Mouse (Mus musculus) MEL (cell line): ENCODE results near the gene Smoc1. TPM values are rescaled to one million over a fixed set of nuclear protein-coding genes. Genes with fewer than 3 reads are reported as not detected.

ENCODE experiments used
- DNase-seq: peaks from one replicate; pipeline ENCODE4 v3.0.0; 2011; ENCODE audit warnings: low read depth, low spot score
- H3K27ac ChIP-seq: 2 replicates; pipeline ENCODE4 v1.5.1; 2012; ENCODE audit warnings: low read depth, mild to moderate bottlenecking, control low read depth, low read length, moderate library complexity; ENCODE audit not compliant: control insufficient read depth
- H3K27me3 ChIP-seq, 2 experiments: fragments of 150-350 bp in 1 of 2; sonication (generic) in 1 of 2; 2 replicates each; pipeline ENCODE4 v1.6.1; 2012; ENCODE audit warnings: low read length in 2 of 2, mild to moderate bottlenecking in 2 of 2, improper control_type of control experiment in 1 of 2, moderate library complexity in 1 of 2; ENCODE audit not compliant: insufficient read depth in 2 of 2, control insufficient read depth in 1 of 2
- H3K36me3 ChIP-seq, 2 experiments: 2 replicates each; pipeline ENCODE4 v1.6.1; 2012 to 2014; ENCODE audit warnings: low read length in 2 of 2, improper control_type of control experiment in 1 of 2, inconsistent platforms in 1 of 2, mild to moderate bottlenecking in 1 of 2; ENCODE audit not compliant: insufficient read depth in 2 of 2, control insufficient read depth in 1 of 2
- H3K4me1 ChIP-seq, 2 experiments: fragments of 150-350 bp in 1 of 2; sonication (generic) in 1 of 2; 2 replicates each; pipeline ENCODE4 v1.6.1; 2012; ENCODE audit warnings: low read length in 2 of 2, improper control_type of control experiment in 1 of 2, mild to moderate bottlenecking in 1 of 2; ENCODE audit not compliant: insufficient read depth in 2 of 2, control insufficient read depth in 1 of 2
- H3K4me3 ChIP-seq, 2 experiments: fragments of 150-350 bp in 1 of 2; sonication (generic) in 1 of 2; 2 replicates each; pipeline ENCODE4 v1.5.1; 2012; ENCODE audit warnings: low read depth in 2 of 2, low read length in 2 of 2, mild to moderate bottlenecking in 2 of 2, moderate library complexity in 2 of 2, control low read depth in 1 of 2, improper control_type of control experiment in 1 of 2; ENCODE audit not compliant: control insufficient read depth in 1 of 2, insufficient read depth in 1 of 2
- H3K79me2 ChIP-seq: 2 replicates; pipeline ENCODE4 v1.6.1; 2012; ENCODE audit warnings: mild to moderate bottlenecking, low read length, moderate library complexity; ENCODE audit not compliant: control insufficient read depth, poor library complexity, insufficient read depth
- H3K9ac ChIP-seq: 2 replicates; pipeline ENCODE4 v1.6.1; 2012; ENCODE audit warnings: low read depth, mild to moderate bottlenecking, control low read depth, low read length, moderate library complexity; ENCODE audit not compliant: control insufficient read depth, poor library complexity, severe bottlenecking
- H3K9me3 ChIP-seq: fragments of 150-350 bp; sonication (generic); replicated peaks from 2 replicates; pipeline ENCODE4 v1.6.1; 2012; ENCODE audit warnings: mild to moderate bottlenecking, low read length, improper control_type of control experiment, moderate library complexity; ENCODE audit not compliant: insufficient read depth
- BHLHE40 ChIP-seq: IDR thresholded peaks from 2 replicates; pipeline ENCODE4 v1.6.1; 2012; ENCODE audit warnings: low read depth, mild to moderate bottlenecking, inconsistent platforms, low read length, improper control_type of control experiment, borderline replicate concordance
- CHD2 ChIP-seq: IDR thresholded peaks from 2 replicates; pipeline ENCODE4 v1.6.1; 2011; ENCODE audit warnings: low read length, improper control_type of control experiment
- CTCF ChIP-seq, 3 experiments: IDR thresholded peaks in 2 of 3; conservative IDR thresholded peaks in 1 of 3; 2 replicates each; pipeline ENCODE4 v1.5.1; 2011 to 2012; ENCODE audit warnings: low read length in 3 of 3, low read depth in 2 of 3, mild to moderate bottlenecking in 2 of 3, improper control_type of control experiment in 1 of 3, inconsistent platforms in 1 of 3, mixed read lengths in 1 of 3, moderate library complexity in 1 of 3; ENCODE audit not compliant: control insufficient read depth in 1 of 3, insufficient read depth in 1 of 3, poor library complexity in 1 of 3, severe bottlenecking in 1 of 3
- E2F4 ChIP-seq: IDR thresholded peaks from 2 replicates; pipeline ENCODE4 v1.6.1; 2011; ENCODE audit warnings: low read depth, low read length, improper control_type of control experiment, borderline replicate concordance
- GABPA ChIP-seq: IDR thresholded peaks from 2 replicates; pipeline ENCODE4 v1.6.1; 2012; ENCODE audit warnings: low read depth, mild to moderate bottlenecking, inconsistent platforms, low read length, improper control_type of control experiment, moderate library complexity
- MXI1 ChIP-seq: IDR thresholded peaks from 2 replicates; pipeline ENCODE4 v1.6.1; 2011; ENCODE audit warnings: mild to moderate bottlenecking, low read depth, low read length, improper control_type of control experiment
- POLR2AphosphoS2 ChIP-seq: IDR thresholded peaks from 2 replicates; pipeline ENCODE4 v1.6.1; 2011; ENCODE audit warnings: low read length, improper control_type of control experiment
- POLR2AphosphoS5 ChIP-seq: IDR thresholded peaks from 2 replicates; pipeline ENCODE4 v1.6.1; 2012; ENCODE audit warnings: low read depth, borderline replicate concordance, mild to moderate bottlenecking, inconsistent platforms, low read length, moderate library complexity, mixed read lengths
- RAD21 ChIP-seq: IDR thresholded peaks from 2 replicates; pipeline ENCODE4 v1.6.1; 2011; ENCODE audit warnings: mild to moderate bottlenecking, low read depth, low read length, improper control_type of control experiment
- TAL1 ChIP-seq: IDR thresholded peaks from 2 replicates; pipeline ENCODE4 v1.6.1; 2012; ENCODE audit warnings: mild to moderate bottlenecking, inconsistent platforms, low read length, moderate library complexity, mixed read lengths
- TCF12 ChIP-seq: IDR thresholded peaks from 2 replicates; pipeline ENCODE4 v1.6.1; 2014; ENCODE audit warnings: low read depth, mild to moderate bottlenecking, inconsistent platforms, low read length, improper control_type of control experiment, moderate library complexity
- USF1 ChIP-seq: IDR thresholded peaks from 2 replicates; pipeline ENCODE4 v1.6.1; 2014; ENCODE audit warnings: low read depth, mild to moderate bottlenecking, inconsistent platforms, low read length, improper control_type of control experiment, moderate library complexity
- ZC3H11A ChIP-seq: IDR thresholded peaks from 2 replicates; pipeline ENCODE4 v1.6.1; 2012; ENCODE audit warnings: low read depth, mild to moderate bottlenecking, inconsistent platforms, low read length, improper control_type of control experiment
- ZNF384 ChIP-seq: IDR thresholded peaks from 2 replicates; pipeline ENCODE4 v1.6.1; 2012; ENCODE audit warnings: low read depth, mild to moderate bottlenecking, inconsistent platforms, low read length, improper control_type of control experiment
- polyA plus RNA-seq, 2 experiments: library from polyadenylated mRNA; stranded (reverse) in 1 of 2; unstranded in 1 of 2; fragments of >175 nt in 1 of 2; fragments of >200 nt in 1 of 2; gene quantifications; 2 replicates each; pipeline versions ENCODE4 v1.2.1 to v1.2.4; 2012; ENCODE audit warnings: low replicate concordance in 2 of 2, low read depth in 1 of 2; ENCODE audit not compliant: insufficient read length in 2 of 2, insufficient read depth in 1 of 2, missing spikeins in 1 of 2
- total RNA-seq: library from RNA; depleted of rRNA; stranded (reverse); fragments of 300-350 nt; gene quantifications from 2 replicates; pipeline ENCODE4 v1.2.3, GENCODE M21; 2012

Smoc1 gene
- total and polyA plus RNA-seq, 3 experiments, result 18.8 to 23.3 TPM; not detected in 1

DNA sequence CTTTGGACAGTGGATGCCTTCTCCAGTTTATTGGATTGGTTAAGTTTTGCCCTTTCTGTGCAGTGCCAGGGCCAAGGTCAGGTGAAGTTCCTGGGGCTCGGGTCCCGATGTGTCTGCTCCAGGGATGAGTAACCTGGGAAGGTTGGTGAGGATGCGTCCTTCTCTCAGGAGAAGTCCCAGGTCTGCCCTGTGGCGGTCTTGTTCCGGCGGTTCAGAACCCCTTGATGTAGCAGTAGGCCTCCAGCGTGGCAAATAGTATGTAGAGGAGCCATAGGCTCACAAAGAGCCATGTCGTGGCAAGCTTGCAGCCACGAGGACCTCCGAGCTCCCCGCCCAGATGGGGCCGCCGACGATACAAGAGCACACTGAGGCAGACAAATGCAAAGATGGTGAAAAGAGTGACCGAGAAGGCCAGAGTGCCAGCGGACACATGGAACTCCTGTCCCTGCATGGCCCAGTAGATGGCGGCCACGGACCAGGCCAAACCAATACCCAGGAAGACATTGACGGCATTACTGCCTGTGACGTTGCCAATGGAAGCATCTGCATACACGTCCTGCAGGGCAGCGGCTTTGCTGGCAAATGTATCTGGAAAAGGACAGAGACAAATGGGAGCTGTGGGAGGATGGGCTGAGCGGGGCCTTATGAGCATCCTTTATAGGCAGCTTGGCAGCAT is 172.8 kb downstream of the Smoc1 start:
- H3K27ac ChIP-seq, result no peak overlapping the region
- peak; percentile 6 for DNase-seq
- peaks cover 0 to 4% of the 10 kb centered on the region in 2 experiments; a peak in 2 of 4 replicates for H3K4me1 ChIP-seq
- no peak overlapping the region for H3K9ac ChIP-seq
- TF ChIP-seq USF1, result no peak
- TF ChIP-seq RAD21, result peak; percentile 31
- peak in 1 of 3 experiments; percentile 56; a peak in 3 of 6 replicates for TF ChIP-seq CTCF (IDR thresholded peaks at IDR 0.05 in 2 of 3, conservative IDR thresholded peaks at IDR 0.05 in 1 of 3; ENCODE audit: control insufficient read depth in 1 of 3, insufficient read depth in 1 of 3, low read depth in 2 of 3, low read length in 3 of 3, poor library complexity in 1 of 3, severe bottlenecking in 1 of 3)
- TF ChIP-seq, all 39 proteins: peak for 2
- Histone ChIP-seq H3K79me2 (no peaks in the 10 kb centered on the region), H3K9me3 (no peaks in the 10 kb centered on the region), H3K4me3 (no peak overlapping the region), H3K27me3 (no peaks in the 10 kb centered on the region), H3K36me3 (no peaks in the 10 kb centered on the region; a peak in 1 of 4 replicates)

DNA sequence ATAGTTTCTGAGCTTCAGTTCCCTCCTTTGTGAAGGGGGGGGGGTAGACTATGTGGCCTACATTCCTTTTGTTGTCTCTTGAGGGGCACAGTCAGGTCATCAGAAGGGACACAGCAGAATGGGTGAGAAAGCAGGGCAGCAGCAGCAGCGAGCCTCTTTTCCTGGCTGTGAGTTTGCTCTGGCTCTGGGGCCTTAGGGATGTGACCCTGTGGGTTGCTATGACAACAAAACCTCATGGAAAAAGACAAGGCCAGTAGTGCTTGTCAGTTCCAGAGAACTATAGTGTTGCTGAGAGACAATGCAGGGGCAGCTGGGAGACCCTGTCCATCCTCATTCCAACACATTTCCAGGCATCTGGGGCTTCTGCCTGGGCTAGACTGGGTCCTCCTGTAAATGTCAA is 176.6 kb downstream of the Smoc1 start:
- Histone ChIP-seq H3K36me3 (no peaks in the 10 kb centered on the region), H3K79me2 (no peaks in the 10 kb centered on the region), H3K27me3 (no peaks in the 10 kb centered on the region; a peak in 1 of 4 replicates)
- TF ChIP-seq CHD2 (no peak), TAL1 (no peak), E2F4 (no peak), MXI1 (no peak), ZNF384 (no peak), POLR2AphosphoS5 (no peak), BHLHE40 (no peak), POLR2AphosphoS2 (no peak), TCF12 (no peak), GABPA (no peak), ZC3H11A (no peak)
- TF ChIP-seq, all 39 proteins: peak for 0
- DNase-seq, result no peak
- Histone ChIP-seq H3K4me3 (no peak overlapping the region), H3K4me1 (no peaks in the 10 kb centered on the region; a peak in 1 of 4 replicates), H3K9ac (no peak overlapping the region), H3K9me3 (no peaks in the 10 kb centered on the region), H3K27ac (no peak overlapping the region)
